Mouse (Mus musculus) liver, embryonic 13.5 days (tissue): ENCODE results near the gene 4930595D18Rik. TPM values are rescaled to one million over a fixed set of nuclear protein-coding genes. Genes with fewer than 3 reads are reported as not detected.

Experiments
- polyA plus RNA-seq: library from polyadenylated mRNA; unstranded; fragments of >200 nt; fragmentation: Nextera tagmentation; extraction: Ambion mirVana; gene quantifications from 2 replicates; pipeline ENCODE4 v1.2.1, GENCODE M21; 2015

Gene 4930595D18Rik
- polyA plus RNA-seq, 1 experiment from 2014 or later: not detected

Other genes with a start within 250 kb of the 4930595D18Rik start
- 54.2 and 57.6 TPM in 2 replicates for gene Ankrd9, start 205.5 kb downstream of the 4930595D18Rik start, polyA plus RNA-seq
- 5.8 and 6.1 TPM in 2 replicates for gene Rcor1, start 145.1 kb downstream of the 4930595D18Rik start, polyA plus RNA-seq
- gene Traf3, start 18.1 kb downstream of the 4930595D18Rik start, polyA plus RNA-seq: 3.2 and 3.7 TPM in 2 replicates
- gene Amn, start 86.6 kb upstream of the 4930595D18Rik start, polyA plus RNA-seq: 1.4 and 1.5 TPM in 2 replicates
- 5.9 and 6.7 TPM in 2 replicates for gene Cdc42bpb, start 193.2 kb upstream of the 4930595D18Rik start, polyA plus RNA-seq
- gene Lbhd2, start 222.3 kb upstream of the 4930595D18Rik start, polyA plus RNA-seq: not detected in 2 replicates
- 15.5 and 18.6 TPM in 2 replicates for gene Exoc3l4, start 232.5 kb upstream of the 4930595D18Rik start, polyA plus RNA-seq